Mouse (Mus musculus): ENCODE measurements around the gene Dglucy.

- no peak for TF ChIP-seq POLR2A (IDR thresholded peaks at IDR 0.05; ENCODE audit: borderline replicate concordance, control insufficient read depth, low read depth, low read length)
- TF ChIP-seq CTCF (IDR thresholded peaks at IDR 0.05; ENCODE audit: control insufficient read depth, insufficient read depth, low read length): no peak
Observed at GRCm38 (mm10) chr12:100816906-100817305, 38.0 kb downstream of the Dglucy start.

Measured in bone marrow, adult 2 months (tissue).